Mouse (Mus musculus): ENCODE data around the gene Tmem132b. TPM values are rescaled to one million over a fixed set of nuclear protein-coding genes. Genes with fewer than 3 reads are reported as not detected.
A peak's percentile ranks its signal among the peaks of the same experiment; 100 is the strongest.

Tmem132b gene
- polyA plus RNA-seq, 1 experiment from 2014 or later, result 1.8 TPM

DNA sequence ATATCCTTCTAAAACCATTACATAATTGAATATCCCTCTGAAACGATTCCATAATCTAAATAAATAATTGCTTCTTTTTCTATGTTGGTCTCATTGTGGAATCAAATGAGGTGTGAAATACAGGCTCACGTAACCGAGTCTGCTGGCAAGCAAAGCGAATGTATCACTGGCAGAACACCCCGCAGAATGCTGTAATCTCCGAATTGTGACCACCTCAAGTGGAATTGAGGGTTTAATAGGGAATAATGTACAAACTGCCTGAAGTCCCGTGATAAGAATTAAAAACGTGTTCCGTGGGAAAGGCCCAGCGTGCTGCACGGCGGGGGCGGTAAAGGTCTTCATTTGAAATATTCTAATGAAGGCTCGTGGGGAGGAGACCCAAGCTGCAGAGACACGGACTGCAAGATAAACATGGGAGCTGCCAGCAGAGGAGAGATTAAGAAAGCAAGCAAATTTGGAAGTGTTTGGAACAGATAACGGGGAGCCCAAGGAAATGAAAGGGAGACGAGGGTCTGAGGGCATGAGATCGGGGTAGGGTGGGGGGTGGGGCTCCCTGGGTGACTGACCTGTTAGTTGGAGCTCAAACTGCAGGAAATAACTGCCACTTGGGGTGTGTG lies 110.1 kb downstream of the Tmem132b start:
- ATAC-seq (ENCODE audit: low FRiP score), result peak; percentile 14; the same call in 1 of the 2 replicates
- Histone ChIP-seq H3K4me2 (peak overlapping the region; percentile 29), H3K4me3 (replicated peaks) (no peak overlapping the region), H3K27ac (0 out of 2 replicates have a peak overlapping the region, but pooled peaks have one; percentile 2), H3K9me3 (peaks cover 3% of the 10 kb centered on the region; the same call in 1 of the 2 replicates), H3K27me3 (no peaks in the 10 kb centered on the region), H3K36me3 (replicated peaks) (no peaks in the 10 kb centered on the region), H3K4me1 (no peaks in the 10 kb centered on the region), H3K9ac (no peak overlapping the region)
- 62% methylated on average over 18 of the region's 18 CpGs for WGBS

DNA sequence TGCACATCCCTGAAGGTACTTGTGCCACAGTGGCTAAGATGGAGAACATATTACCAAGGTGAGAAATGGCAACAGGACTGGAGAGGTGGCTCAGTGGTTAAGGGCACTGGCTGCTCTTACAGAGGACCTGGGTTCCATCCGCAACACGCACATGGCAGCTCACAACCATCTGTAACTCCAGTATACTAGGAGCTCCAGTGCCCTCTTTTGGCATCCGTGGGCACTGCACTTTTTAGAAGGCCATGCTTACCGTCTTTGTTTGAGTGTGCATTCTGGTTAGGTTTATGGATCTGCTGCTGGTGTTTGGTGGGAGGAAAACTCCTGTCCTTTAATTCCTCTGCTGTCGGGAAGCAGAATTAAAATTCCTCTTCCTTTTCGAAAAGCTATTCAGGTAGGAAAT lies 116.7 kb downstream of the Tmem132b start:
- H3K4me1 ChIP-seq, result 0 out of 2 replicates have a peak, but pooled peaks cover 4% of the 10 kb centered on the region
- no peak overlapping the region for H3K4me2 ChIP-seq
- H3K4me3 ChIP-seq (replicated peaks), result no peak overlapping the region
- no peak overlapping the region for H3K9ac ChIP-seq
- no peak for ATAC-seq (ENCODE audit: low FRiP score)
- no peaks in the 10 kb centered on the region for H3K27me3 ChIP-seq
- 92% methylated on average over 6 of the region's 6 CpGs for WGBS
- H3K27ac ChIP-seq, result no peak overlapping the region
- peaks cover 3% of the 10 kb centered on the region; the same call in 1 of the 2 replicates for H3K9me3 ChIP-seq
- no peaks in the 10 kb centered on the region for H3K36me3 ChIP-seq (replicated peaks)

GRCm38 (mm10) chr5:125649982-125650381 lies 118.4 kb downstream of the Tmem132b start:
- H3K27me3 ChIP-seq, result no peaks in the 10 kb centered on the region
- H3K9me3 ChIP-seq, result peaks cover 2% of the 10 kb centered on the region; the same call in 1 of the 2 replicates
- H3K9ac ChIP-seq, result no peak overlapping the region
- 0 out of 2 replicates have a peak, but pooled peaks cover 4% of the 10 kb centered on the region for H3K4me1 ChIP-seq
- H3K4me2 ChIP-seq, result no peak overlapping the region
- H3K36me3 ChIP-seq (replicated peaks), result no peaks in the 10 kb centered on the region
- H3K27ac ChIP-seq, result no peak overlapping the region
- 26% methylated on average over 2 of the region's 2 CpGs for WGBS
- H3K4me3 ChIP-seq (replicated peaks), result no peak overlapping the region
- no peak for ATAC-seq (ENCODE audit: low FRiP score)

DNA sequence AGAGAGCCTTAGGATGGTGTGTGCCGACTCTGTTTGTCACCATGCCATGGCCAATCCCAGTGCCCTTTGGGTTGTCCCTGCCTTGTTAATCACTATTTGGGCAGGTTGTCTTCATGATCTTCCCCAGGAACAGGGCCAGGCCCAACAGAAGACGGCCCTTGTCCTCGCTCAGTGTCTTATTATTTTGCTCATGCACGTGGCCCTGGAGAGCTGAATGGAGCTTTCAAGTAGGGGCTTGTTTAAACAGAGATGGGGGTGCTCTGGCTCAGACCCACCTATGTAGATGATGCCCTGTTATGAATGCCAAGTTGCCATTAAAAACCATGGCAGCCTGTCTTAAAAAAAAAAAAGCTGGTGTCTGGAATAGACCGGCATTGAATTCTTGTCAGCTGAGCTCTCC lies 126.5 kb downstream of the Tmem132b start:
- H3K4me2 ChIP-seq, result no peak overlapping the region
- peak overlapping the region; percentile 72 for H3K27ac ChIP-seq
- peaks cover 19% of the 10 kb centered on the region for H3K4me1 ChIP-seq
- H3K9ac ChIP-seq, result no peak overlapping the region
- H3K27me3 ChIP-seq, result no peaks in the 10 kb centered on the region
- 47% methylated on average over 5 of the region's 5 CpGs for WGBS
- ATAC-seq (ENCODE audit: low FRiP score), result no peak
- H3K4me3 ChIP-seq (replicated peaks), result no peak overlapping the region
- H3K9me3 ChIP-seq, result no peaks in the 10 kb centered on the region
- no peaks in the 10 kb centered on the region for H3K36me3 ChIP-seq (replicated peaks)

DNA sequence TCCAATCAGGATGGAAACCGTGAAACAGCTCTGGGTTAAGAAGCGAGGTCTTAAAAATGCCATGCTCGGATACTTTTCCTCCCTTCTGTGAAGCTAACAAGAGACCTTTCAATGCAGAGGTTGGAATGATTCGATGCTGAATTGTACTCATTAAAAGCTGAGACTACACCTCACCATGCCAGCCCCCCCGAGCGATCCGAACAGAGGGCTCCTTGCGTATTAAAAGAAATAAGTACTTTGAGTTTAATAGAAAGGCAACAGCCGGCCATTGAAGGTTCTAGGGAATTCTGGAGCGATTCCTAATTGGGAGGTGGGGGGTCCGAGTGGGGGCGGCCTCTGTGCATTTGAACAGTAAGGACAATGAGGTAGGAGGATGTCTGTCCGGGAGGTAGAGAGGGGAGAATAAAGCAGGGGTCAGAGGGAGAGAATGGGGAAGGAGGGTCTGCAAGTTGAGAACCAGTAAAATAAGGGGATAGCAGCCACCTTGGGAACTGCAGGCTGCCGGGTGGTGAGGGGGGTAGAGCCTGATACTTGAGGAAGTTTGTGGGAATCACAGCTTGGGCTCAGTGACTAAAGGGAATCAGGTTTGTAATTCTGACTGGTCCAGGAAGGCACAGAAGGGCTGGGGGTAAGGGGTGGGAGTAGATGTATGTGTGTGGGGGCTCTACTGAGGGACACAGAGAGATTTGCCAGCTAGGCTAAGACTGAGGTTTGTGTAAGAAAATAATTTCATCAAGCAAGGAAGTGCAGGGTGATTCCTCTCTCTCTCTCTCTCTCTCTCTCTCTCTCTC lies 127.6 kb downstream of the Tmem132b start:
- no peaks in the 10 kb centered on the region for H3K36me3 ChIP-seq (replicated peaks)

GRCm38 (mm10) chr5:125675623-125676022 lies 144.0 kb downstream of the Tmem132b start:
- ATAC-seq (ENCODE audit: low FRiP score), result peak; percentile 60
- Histone ChIP-seq H3K9me3 (no peaks in the 10 kb centered on the region), H3K27me3 (no peaks in the 10 kb centered on the region), H3K36me3 (replicated peaks) (no peaks in the 10 kb centered on the region), H3K4me1 (peaks cover 15% of the 10 kb centered on the region), H3K9ac (no peak overlapping the region), H3K4me3 (replicated peaks) (no peak overlapping the region), H3K27ac (no peak overlapping the region), H3K4me2 (peak overlapping the region; percentile 34; the same call in 1 of the 2 replicates)
- 29% methylated on average over 13 of the region's 13 CpGs for WGBS

More for the DNA sequence above, 127.6 kb downstream of the Tmem132b start:
- Histone ChIP-seq H3K9ac (no peak overlapping the region), H3K4me2 (peak overlapping the region; percentile 34), H3K9me3 (no peaks in the 10 kb centered on the region), H3K27ac (peak overlapping the region; percentile 72), H3K4me3 (replicated peaks) (no peak overlapping the region), H3K27me3 (no peaks in the 10 kb centered on the region), H3K4me1 (peaks cover 19% of the 10 kb centered on the region)
- 8% methylated on average over 14 of the region's 14 CpGs for WGBS
- ATAC-seq (ENCODE audit: low FRiP score), result peak; percentile 80; the same call in 1 of the 2 replicates

DNA sequence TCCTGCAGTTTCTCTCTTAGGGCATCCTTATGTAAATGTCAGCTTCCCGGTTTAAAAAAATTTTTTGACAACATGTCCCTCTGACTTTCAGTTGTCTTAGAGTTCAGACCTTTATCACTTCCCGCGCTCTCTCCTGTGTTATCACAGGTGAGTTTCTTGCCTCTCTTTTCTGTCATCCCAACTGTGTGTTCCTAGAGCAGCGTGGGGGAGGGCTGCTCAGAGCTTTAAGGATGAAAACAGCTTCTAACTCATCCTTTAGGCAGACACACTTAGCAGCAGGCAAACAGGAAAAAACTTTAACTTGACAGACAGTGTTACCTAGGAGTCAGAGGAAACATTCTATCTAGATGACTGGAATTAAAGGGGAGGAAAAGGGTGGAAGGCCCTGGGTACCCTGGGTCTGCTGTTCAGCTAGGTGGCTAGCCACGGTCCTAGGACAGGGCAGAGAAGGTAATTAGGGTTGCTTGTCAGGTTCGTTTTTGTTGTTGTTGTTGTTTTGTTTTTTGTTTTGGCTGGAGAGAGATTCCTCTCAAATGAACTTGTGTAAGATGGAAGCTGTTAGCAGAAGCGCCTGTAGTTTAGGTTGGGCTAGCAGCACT lies 144.6 kb downstream of the Tmem132b start:
- H3K9ac ChIP-seq, result no peak overlapping the region
- peak overlapping the region; percentile 34; the same call in 1 of the 2 replicates for H3K4me2 ChIP-seq
- no peak overlapping the region for H3K4me3 ChIP-seq (replicated peaks)
- H3K27ac ChIP-seq, result no peak overlapping the region
- WGBS, result 64% methylated on average over 7 of the region's 7 CpGs
- H3K36me3 ChIP-seq (replicated peaks), result no peaks in the 10 kb centered on the region
- H3K27me3 ChIP-seq, result no peaks in the 10 kb centered on the region
- no peak for ATAC-seq (ENCODE audit: low FRiP score)
- H3K4me1 ChIP-seq, result peaks cover 15% of the 10 kb centered on the region
- no peaks in the 10 kb centered on the region for H3K9me3 ChIP-seq

DNA sequence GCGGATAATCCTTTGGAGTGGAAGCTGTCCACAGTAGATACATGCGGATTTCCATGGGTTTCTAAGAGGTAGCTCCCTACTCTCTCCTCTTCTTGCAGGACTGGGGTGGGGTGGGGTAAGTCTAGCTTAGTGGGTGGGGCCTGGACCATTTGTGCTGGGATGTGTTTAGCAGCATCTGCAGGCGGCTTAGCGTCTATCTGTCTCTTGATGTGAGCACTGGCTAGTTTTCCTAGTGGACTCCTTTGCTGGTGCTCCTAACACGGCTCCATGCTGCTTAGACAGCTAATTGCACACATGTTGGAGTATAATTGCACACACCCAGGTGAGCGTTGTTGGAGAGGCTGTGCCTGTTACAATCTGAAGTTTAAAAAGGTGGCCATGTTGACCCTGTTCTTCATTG lies 149.3 kb downstream of the Tmem132b start:
- no peak overlapping the region for H3K4me3 ChIP-seq (replicated peaks)
- H3K36me3 ChIP-seq (replicated peaks), result no peaks in the 10 kb centered on the region
- no peaks in the 10 kb centered on the region for H3K9me3 ChIP-seq
- no peak for ATAC-seq (ENCODE audit: low FRiP score)
- no peaks in the 10 kb centered on the region for H3K27me3 ChIP-seq
- WGBS, result 87% methylated on average over 6 of the region's 6 CpGs
- H3K27ac ChIP-seq, result no peak overlapping the region
- no peak overlapping the region for H3K9ac ChIP-seq
- peaks cover 5% of the 10 kb centered on the region for H3K4me1 ChIP-seq
- no peak overlapping the region for H3K4me2 ChIP-seq

- H3K27ac ChIP-seq, result no peak overlapping the region
- H3K9me3 ChIP-seq, result no peaks in the 10 kb centered on the region
- no peak overlapping the region for H3K4me2 ChIP-seq
- no peak overlapping the region for H3K9ac ChIP-seq
- H3K27me3 ChIP-seq, result no peaks in the 10 kb centered on the region
- 77% methylated on average over 6 of the region's 6 CpGs for WGBS
- no peak for ATAC-seq (ENCODE audit: low FRiP score)
- no peak overlapping the region for H3K4me3 ChIP-seq (replicated peaks)
- peaks cover 3% of the 10 kb centered on the region; the same call in 1 of the 2 replicates for H3K4me1 ChIP-seq
- no peaks in the 10 kb centered on the region for H3K36me3 ChIP-seq (replicated peaks)
These were observed 151.9 kb downstream of the Tmem132b start for GRCm38 (mm10) chr5:125683491-125683890.

DNA sequence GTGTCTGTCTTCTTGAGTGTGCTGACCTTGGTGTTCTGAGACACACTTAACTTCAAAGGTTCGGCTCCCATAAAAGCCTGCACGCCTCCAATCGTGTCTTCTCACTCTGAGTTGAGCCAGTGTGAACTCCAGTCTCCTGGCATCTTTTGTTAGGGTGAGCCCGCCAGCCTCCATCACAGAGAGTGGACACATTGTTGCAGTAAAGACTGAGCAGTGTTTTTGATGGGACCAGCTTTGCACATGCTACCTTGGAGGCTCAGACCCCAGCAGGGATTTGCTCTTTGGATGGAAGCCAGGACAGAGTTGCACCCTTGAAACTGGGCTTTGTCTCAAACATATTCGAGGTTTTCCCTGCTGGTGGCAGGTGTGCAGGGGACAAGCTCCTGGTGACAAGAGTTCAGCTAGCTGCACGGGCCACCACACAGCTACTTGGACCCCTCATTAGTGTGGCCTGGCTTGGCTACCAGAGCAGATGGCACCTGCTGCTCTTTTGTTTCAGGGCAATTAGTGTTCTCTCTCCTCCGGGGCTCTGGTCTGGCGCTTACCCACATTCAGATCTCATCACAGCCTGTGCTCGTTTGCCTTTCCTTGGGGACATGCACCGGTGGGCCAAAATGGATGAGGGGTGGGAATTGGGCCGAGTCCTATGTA lies 154.2 kb downstream of the Tmem132b start:
- 0 out of 2 replicates have a peak overlapping the region, but pooled peaks have one; percentile 16 for H3K27ac ChIP-seq
- ATAC-seq (ENCODE audit: low FRiP score), result peak; percentile 75; the same call in 1 of the 2 replicates

DNA sequence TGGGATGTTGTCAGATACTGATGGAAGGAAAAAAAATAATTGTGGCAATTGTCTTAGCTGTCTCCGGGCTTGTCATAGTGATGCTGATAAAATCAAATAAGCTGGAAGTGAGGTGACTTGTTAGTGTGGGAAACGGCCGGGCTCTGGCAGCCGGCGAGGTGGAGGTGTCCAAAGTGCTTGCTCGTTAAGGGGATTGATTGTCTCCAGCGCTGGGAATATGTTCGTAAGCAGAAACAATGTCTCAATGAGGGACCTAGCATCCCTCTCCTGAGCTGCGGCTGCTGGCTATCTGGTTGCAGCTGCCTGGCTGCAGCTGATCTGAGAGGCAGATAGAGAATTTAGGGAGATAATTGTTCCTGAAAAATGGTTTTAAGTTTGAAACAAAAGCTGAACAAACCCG lies 161.0 kb downstream of the Tmem132b start:
- no peaks in the 10 kb centered on the region for H3K9me3 ChIP-seq
- H3K4me3 ChIP-seq (replicated peaks), result no peak overlapping the region
- no peaks in the 10 kb centered on the region for H3K27me3 ChIP-seq
- H3K4me2 ChIP-seq, result no peak overlapping the region
- ATAC-seq (ENCODE audit: low FRiP score), result no peak
- no peak overlapping the region for H3K27ac ChIP-seq
- no peaks in the 10 kb centered on the region for H3K36me3 ChIP-seq (replicated peaks)
- peaks cover 13% of the 10 kb centered on the region; the same call in 1 of the 2 replicates for H3K4me1 ChIP-seq
- 34% methylated on average over 10 of the region's 10 CpGs for WGBS
- H3K9ac ChIP-seq, result no peak overlapping the region

More for the DNA sequence above, 154.2 kb downstream of the Tmem132b start:
- Histone ChIP-seq H3K27me3 (no peaks in the 10 kb centered on the region), H3K4me2 (no peak overlapping the region), H3K9ac (no peak overlapping the region), H3K9me3 (no peaks in the 10 kb centered on the region), H3K4me3 (replicated peaks) (no peak overlapping the region), H3K4me1 (peaks cover 3% of the 10 kb centered on the region; the same call in 1 of the 2 replicates), H3K36me3 (replicated peaks) (no peaks in the 10 kb centered on the region)
- 32% methylated on average over 11 of the region's 11 CpGs for WGBS

DNA sequence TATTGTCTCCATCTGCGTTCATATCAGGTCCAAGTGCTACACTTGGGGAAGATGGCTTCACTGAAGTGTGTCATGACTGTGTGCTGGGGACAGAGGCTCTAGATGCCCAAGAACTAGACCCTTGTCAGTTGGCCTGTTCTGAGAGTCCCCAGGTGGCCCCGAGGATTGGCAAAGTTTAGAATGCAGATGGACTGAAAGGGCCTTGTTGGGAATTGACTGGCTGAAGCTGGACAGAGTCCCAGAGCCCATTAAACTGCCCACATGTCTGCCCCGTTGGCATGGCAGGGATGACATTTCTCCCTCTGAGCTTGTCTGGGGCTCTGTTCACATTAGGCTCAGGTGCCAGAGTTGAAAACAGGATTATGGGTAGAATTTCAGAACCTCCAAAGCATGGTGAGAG lies 167.8 kb downstream of the Tmem132b start:
- Histone ChIP-seq H3K27me3 (no peaks in the 10 kb centered on the region), H3K4me1 (no peaks in the 10 kb centered on the region), H3K27ac (no peak overlapping the region), H3K9me3 (no peaks in the 10 kb centered on the region), H3K36me3 (replicated peaks) (no peaks in the 10 kb centered on the region), H3K4me2 (no peak overlapping the region), H3K4me3 (replicated peaks) (no peak overlapping the region), H3K9ac (no peak overlapping the region)
- 90% methylated on average over 3 of the region's 3 CpGs for WGBS
- ATAC-seq (ENCODE audit: low FRiP score), result no peak
